Mouse (Mus musculus) urinary bladder, postnatal 10 days (tissue): ENCODE measurements around the gene AY358078.
"Not testable (repeated sequence)": the region's sequence is repeated elsewhere in the genome, so short reads cannot be mapped to it uniquely, and the experiment has no call there.

ENCODE experiments used
- DNase-seq: peaks from one replicate; pipeline ENCODE4 v3.0.0; 2022; ENCODE audit warnings: low spot score

AY358078 gene

GRCm38 (mm10) chr14:51799746-51800145, at the start of gene AY358078:
Gene AY358078 (plus strand): TSS chr14:51800046.
- DNase-seq = no peak

- no peak for DNase-seq
Measured at GRCm38 (mm10) chr14:51755944-51756343, 43.9 kb upstream of the AY358078 start.

- DNase-seq = not testable (repeated sequence)
Measured at GRCm38 (mm10) chr14:51771378-51771777, 28.5 kb upstream of the AY358078 start.

GRCm38 (mm10) chr14:51773490-51773889, 26.4 kb upstream of the AY358078 start, which contains the start of gene Ang4:
Gene Ang4 (minus strand): TSS chr14:51773590.
- DNase-seq = no peak

GRCm38 (mm10) chr14:51777791-51778190, 22.1 kb upstream of the AY358078 start:
- DNase-seq = no peak

- no peak for DNase-seq
Measured at GRCm38 (mm10) chr14:51778865-51779481, 20.9 kb upstream of the AY358078 start.

GRCm38 (mm10) chr14:51786335-51786734, 13.5 kb upstream of the AY358078 start:
- no peak for DNase-seq

- no peak for DNase-seq
Measured at GRCm38 (mm10) chr14:51787061-51787460, 12.8 kb upstream of the AY358078 start.

GRCm38 (mm10) chr14:51789196-51789595, 10.7 kb upstream of the AY358078 start:
- DNase-seq = no peak

GRCm38 (mm10) chr14:51794106-51794505, 5.7 kb upstream of the AY358078 start:
- DNase-seq = no peak

- DNase-seq = no peak
Measured at GRCm38 (mm10) chr14:51826625-51827024, 26.8 kb downstream of the AY358078 start.

GRCm38 (mm10) chr14:51827842-51828241, 28.0 kb downstream of the AY358078 start:
- DNase-seq = not testable (repeated sequence)

GRCm38 (mm10) chr14:51829188-51829587, 29.3 kb downstream of the AY358078 start:
- DNase-seq = no peak

GRCm38 (mm10) chr14:51838480-51838879, 38.6 kb downstream of the AY358078 start:
- not testable (repeated sequence) for DNase-seq

- no peak for DNase-seq
Measured at GRCm38 (mm10) chr14:51842250-51842649, 42.4 kb downstream of the AY358078 start.

- no peak for DNase-seq
Measured at GRCm38 (mm10) chr14:51842781-51843180, 42.9 kb downstream of the AY358078 start.

GRCm38 (mm10) chr14:51843882-51844281, 44.0 kb downstream of the AY358078 start:
- DNase-seq = no peak

GRCm38 (mm10) chr14:51846566-51846965, 46.7 kb downstream of the AY358078 start:
- no peak for DNase-seq

GRCm38 (mm10) chr14:51851006-51851405, 51.2 kb downstream of the AY358078 start:
- DNase-seq = not testable (repeated sequence)

GRCm38 (mm10) chr14:51853399-51853798, 53.6 kb downstream of the AY358078 start, which contains the start of gene Ear6:
Gene Ear6 (plus strand): TSS chr14:51853699.
- DNase-seq = no peak

GRCm38 (mm10) chr14:51855280-51855679, 55.4 kb downstream of the AY358078 start:
- DNase-seq = not testable (repeated sequence)

- not testable (repeated sequence) for DNase-seq
Measured at GRCm38 (mm10) chr14:51863603-51864002, 63.8 kb downstream of the AY358078 start.

- no peak for DNase-seq
Measured at GRCm38 (mm10) chr14:51870756-51871155, 70.9 kb downstream of the AY358078 start.

- no peak for DNase-seq
Measured at GRCm38 (mm10) chr14:51871741-51872140, 71.9 kb downstream of the AY358078 start.
